Mouse (Mus musculus): Measurements from ENCODE around the gene Nt5dc3.

- TF ChIP-seq CTCF (IDR thresholded peaks at IDR 0.05; ENCODE audit: borderline replicate concordance, insufficient read depth, low read length) (no peak), POLR2A (IDR thresholded peaks at IDR 0.05; ENCODE audit: low read depth, low read length) (no peak)
Observed at GRCm38 (mm10) chr10:86762384-86762730, 16.4 kb upstream of the Nt5dc3 start.

Measured in embryonic fibroblast, embryonic 13.5 days (primary cell).